Mouse (Mus musculus) neural tube, postnatal 0 days (tissue): ENCODE measurements around the gene Hpse. TPM values are rescaled to one million over a fixed set of nuclear protein-coding genes. Genes with fewer than 3 reads are reported as not detected.

Experiments
- polyA plus RNA-seq: library from polyadenylated mRNA; unstranded; fragments of >200 nt; fragmentation: Nextera tagmentation; extraction: Ambion mirVana; gene quantifications from 2 replicates; pipeline ENCODE4 v1.2.1, GENCODE M21; 2015

Hpse gene
- 1.0 and 1.2 TPM in 2 replicates for polyA plus RNA-seq

GRCm38 (mm10) chr5:100719235-100720088 lies at the start of gene Hpse:
Gene Hpse, minus strand, starts transcription at chr5:100719716.

GRCm38 (mm10) chr5:100674711-100675376 lies 44.7 kb downstream of the Hpse start, which contains the start of gene Coq2:
Gene Coq2, minus strand, starts transcription at chr5:100675140.

Other genes starting within 250 kb of the Hpse start
- 6.4 and 6.9 TPM in 2 replicates for gene Lin54, start 219.1 kb downstream of the Hpse start, polyA plus RNA-seq
- 155 and 162 TPM in 2 replicates for gene Cops4, start 201.4 kb downstream of the Hpse start, polyA plus RNA-seq
- 3.4 and 4.4 TPM in 2 replicates for gene Plac8, start 147.5 kb downstream of the Hpse start, polyA plus RNA-seq
- 63.3 and 73.8 TPM in 2 replicates for gene Coq2, start 44.6 kb downstream of the Hpse start, polyA plus RNA-seq
- 11.6 and 11.7 TPM in 2 replicates for gene Helq, start 78.9 kb upstream of the Hpse start, polyA plus RNA-seq
- 171 and 200 TPM in 2 replicates for gene Mrps18c, start 78.9 kb upstream of the Hpse start, polyA plus RNA-seq
- 9.8 and 11.6 TPM in 2 replicates for gene Abraxas1, start 101.2 kb upstream of the Hpse start, polyA plus RNA-seq
- gene Gpat3, start 126.0 kb upstream of the Hpse start, polyA plus RNA-seq = 2.2 and 3.2 TPM in 2 replicates